Mouse (Mus musculus) induced T-regulatory cell, adult 2 months (primary cell): ENCODE measurements at regions not wholly inside any gene's neighbourhood (a gene's known extent, or its start where the extent isn't known, plus 50 kb on each side); places are given as distances from the start of the nearest gene placed in this dataset.

ENCODE experiments used
- DNase-seq: peaks from one replicate; pipeline ENCODE4 v3.0.0-alpha.2; 2012; ENCODE audit warnings: low read depth

DNA sequence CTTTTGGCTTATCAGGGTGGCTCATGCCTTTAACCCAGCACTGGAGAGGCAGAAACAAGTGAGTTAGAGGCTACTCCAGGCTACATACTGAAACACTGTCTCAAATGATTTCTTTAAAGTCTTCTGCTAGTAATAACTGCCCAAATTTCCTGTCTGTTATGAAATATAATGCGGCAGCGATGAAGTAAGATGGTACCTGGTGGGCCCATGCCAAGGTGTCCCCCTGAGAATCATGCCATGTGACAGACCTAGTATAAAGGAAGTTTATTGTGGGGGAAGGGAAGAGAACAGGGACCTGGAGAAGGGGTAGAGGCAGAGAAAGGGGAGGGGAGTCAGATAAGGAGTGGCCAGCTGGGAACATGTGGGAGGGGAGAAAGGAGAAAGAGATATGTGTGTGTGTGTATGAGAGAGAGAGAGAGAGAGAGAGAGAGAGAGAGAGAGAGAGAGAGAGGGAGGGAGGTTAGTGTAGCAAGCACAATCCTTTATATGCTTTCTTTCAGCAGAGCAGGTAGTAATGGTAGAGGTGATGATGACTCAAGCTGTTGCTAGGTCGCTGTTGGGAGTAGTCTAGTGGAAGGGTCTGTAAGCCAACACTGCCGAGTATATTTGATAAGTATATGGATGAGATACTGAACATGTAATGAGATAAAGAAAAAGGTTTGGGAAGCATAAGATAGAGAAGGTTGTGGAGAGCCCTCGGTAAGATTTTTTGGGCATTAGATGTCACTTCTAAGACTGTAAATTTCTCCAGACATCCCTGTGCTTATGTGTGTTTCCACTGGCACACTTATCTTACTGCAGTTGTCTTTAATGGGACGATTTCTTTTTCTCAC lies 71.1 kb upstream of the Dph5 start:
- peak; percentile 60 for DNase-seq

GRCm38 (mm10) chr3:115817771-115818170 lies 69.9 kb upstream of the Dph5 start:
- peak; percentile 44 for DNase-seq

DNA sequence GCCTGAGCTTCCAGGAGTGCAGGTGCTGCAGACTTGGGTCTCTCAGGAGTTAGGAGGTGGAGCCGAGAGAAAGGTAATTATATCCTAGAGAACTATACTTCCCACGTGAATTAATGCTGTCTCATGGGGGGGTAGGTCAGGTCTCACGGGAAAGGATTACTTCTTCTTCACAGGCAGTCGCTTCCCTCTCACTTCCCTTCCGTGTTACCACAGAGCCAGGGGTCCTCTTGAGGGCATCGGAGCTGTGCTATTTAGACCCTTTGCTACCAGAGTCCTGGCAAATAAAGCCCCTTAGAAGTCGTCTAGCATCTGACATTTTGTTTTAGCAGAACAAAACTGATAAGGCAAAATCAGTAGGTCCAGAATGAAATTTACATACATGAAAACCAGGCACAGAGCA lies 68.9 kb upstream of the Dph5 start:
- peak; percentile 46 for DNase-seq

DNA sequence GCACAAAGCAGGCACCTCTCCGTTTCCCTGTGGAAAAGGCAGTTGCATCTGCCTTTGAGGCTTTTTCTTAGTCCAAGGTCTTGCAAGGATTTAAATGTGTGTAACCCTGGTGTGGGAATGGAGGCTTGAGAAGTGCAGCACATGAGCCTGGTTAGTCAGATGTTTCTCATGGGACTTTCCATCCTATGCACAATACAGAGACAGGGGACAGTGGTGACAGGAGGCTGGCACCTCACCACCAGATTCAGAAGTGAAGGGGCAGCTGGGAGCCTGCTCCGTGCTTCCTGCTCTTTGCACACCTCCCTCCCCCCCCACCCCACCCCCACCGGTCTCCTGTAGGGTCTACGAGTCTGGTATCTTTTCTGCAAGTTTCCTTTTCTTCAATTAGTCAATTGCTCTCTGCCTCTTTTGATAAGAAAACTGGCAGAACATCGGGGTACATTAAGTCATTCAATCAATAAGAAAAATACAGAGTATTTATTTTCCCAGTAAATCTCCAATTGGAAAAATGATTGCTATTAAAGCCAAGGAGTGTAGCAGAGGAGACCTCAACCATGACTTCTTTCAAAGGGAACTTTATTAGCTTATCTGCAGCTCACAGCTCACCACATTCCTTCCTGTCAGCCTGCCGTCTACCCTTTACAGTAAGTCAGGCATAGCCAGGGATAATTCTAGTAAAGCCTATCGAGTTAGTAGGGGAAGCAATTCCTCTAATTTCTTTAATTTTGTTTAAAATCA lies 68.1 kb upstream of the Dph5 start:
- peak; percentile 75 for DNase-seq

GRCm38 (mm10) chr3:115820139-115820481 lies 67.5 kb upstream of the Dph5 start:
- peak; percentile 53 for DNase-seq

- DNase-seq, result peak; percentile 51
These were observed 66.0 kb upstream of the Dph5 start for GRCm38 (mm10) chr3:115821627-115822026.

DNA sequence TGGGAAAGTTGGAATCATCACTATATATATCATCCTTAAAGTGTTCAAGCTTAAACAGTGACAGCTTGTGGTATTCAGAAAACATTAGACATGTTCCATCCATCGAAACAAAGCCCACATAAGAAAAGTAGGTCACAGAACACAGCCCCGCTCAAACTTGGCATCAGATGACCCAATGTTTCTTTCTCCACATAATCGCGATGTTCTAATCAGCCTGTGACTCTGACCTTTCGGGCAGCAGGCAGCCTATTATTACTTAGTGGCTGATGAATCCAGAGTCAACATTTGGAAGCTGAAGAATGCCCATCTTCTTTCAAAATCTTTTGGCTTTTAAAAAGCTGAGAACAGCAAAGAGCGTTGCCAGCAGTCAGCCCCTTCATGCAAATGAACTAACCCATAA lies 65.1 kb upstream of the Dph5 start:
- DNase-seq, result peak; percentile 57

- DNase-seq, result no peak
These were observed 63.9 kb upstream of the Dph5 start for GRCm38 (mm10) chr3:115823741-115824140.

DNA sequence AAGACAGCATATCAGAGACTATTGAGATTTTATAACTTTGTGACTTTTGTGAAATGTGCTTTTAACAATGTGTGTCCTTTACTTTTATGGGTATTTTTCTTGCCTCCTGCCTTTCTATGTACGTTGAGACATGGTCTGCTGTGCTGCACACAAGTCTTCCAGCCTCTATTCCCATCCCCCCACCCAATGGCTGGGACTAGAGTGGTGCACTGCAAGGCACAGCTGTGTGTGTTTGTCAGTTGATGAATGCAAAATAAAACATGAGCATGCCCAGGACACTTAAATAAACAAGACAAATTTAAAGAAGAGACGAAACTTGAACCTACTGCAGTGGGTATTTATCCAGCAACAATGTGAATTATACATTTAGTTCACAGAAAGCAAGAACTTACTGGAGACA lies 62.8 kb upstream of the Dph5 start:
- DNase-seq, result no peak

GRCm38 (mm10) chr3:115835381-115835780 lies 52.3 kb upstream of the Dph5 start:
- DNase-seq, result no peak

DNA sequence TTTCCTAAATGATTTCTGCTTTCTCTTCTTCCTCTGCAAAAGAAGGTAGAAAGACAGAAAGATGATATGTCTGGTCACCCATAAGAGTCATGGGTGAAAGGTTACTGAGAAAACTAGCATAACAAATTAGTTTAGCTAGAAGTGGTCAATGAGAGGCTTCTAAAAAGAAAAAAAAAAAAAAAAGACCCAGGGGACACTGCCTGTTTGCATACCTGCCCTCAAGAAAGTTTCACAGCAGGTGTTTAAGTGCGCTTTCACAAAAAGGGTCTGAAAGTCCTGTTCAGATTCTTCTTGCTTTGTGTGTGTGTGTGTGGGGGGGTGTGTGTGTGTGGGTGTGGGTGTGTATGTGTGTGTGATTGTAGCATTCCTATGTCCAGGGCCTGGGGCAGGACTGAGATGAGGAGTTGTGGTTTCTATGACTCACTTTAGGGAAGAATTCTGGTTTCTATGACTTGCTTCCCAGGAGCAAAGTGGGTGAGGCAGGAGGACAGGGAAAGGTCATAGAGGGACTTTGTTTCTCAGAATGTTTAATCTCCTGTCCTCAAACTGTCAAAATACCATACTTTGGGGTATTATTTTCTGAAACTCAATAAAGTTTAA lies 49.9 kb upstream of the Dph5 start:
- DNase-seq, result no peak
